Mouse (Mus musculus) layer of hippocampus, postnatal 10 days (tissue): ENCODE data around the gene Akr1c14. TPM values are rescaled to one million over a fixed set of nuclear protein-coding genes. Genes with fewer than 3 reads are reported as not detected.
A peak's percentile ranks its signal among the peaks of the same experiment; 100 is the strongest.
"Not testable (repeated sequence)": the region's sequence is repeated elsewhere in the genome, so short reads cannot be mapped to it uniquely, and the experiment has no call there.

Experiments used
- DNase-seq, 2 experiments: peaks; one replicate each; pipeline ENCODE4 v3.0.0; 2021; ENCODE audit warnings: low spot score in 2 of 2
- long read RNA-seq: library from polyadenylated mRNA; stranded (forward); transcript quantifications from one replicate; pipeline ENCODE4 v2.0.0, GENCODE M21; 2023
- total RNA-seq, 2 experiments: library from RNA; stranded (reverse); gene quantifications; 2 replicates each; pipeline ENCODE4 v1.2.3; 2021

Gene Akr1c14
- 1 to 10 TPM; 1.5 to 2.5 TPM for total RNA-seq
- long read RNA-seq, partial matches to known transcripts = 0 of 3 reads
- long read RNA-seq, other reads (novel, unspliced or antisense) = 0 of 3 reads

- no peak for DNase-seq
Measured at GRCm38 (mm10) chr13:4048719-4049118, at the start of gene Akr1c14. Gene Akr1c14, plus strand, starts transcription at chr13:4049011.

- peak; percentile 82 to 83 for DNase-seq
Measured at GRCm38 (mm10) chr13:4001687-4002086, 47.1 kb upstream of the Akr1c14 start.

- no peak for DNase-seq
Measured at GRCm38 (mm10) chr13:4010784-4011183, 38.0 kb upstream of the Akr1c14 start.

DNA sequence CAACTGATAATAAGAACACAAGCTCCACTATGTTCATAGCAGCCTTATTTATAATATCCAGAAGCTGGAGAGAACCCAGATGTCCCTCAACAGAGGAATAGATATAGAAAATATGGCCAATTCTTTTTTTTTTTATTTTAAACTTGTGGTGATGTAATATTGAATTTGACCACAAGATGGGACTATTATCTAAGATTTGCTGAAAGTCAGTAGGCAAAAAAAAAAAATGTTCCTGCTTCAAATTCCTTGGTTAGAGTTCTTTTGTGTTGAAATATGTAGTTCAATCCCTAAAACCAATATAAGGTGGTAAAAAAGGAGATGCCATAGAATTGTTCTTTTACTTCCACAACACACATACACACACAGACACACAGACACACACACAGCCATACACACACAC is 35.0 kb upstream of the Akr1c14 start:
- no peak for DNase-seq

GRCm38 (mm10) chr13:4029897-4030296 is 18.9 kb upstream of the Akr1c14 start:
- DNase-seq = no peak

- DNase-seq = no peak
Measured at GRCm38 (mm10) chr13:4032512-4032911, 16.3 kb upstream of the Akr1c14 start.

- no peak for DNase-seq
Measured at GRCm38 (mm10) chr13:4035052-4035451, 13.8 kb upstream of the Akr1c14 start.

- DNase-seq = no peak
Measured at GRCm38 (mm10) chr13:4046113-4046512, 2.7 kb upstream of the Akr1c14 start.

GRCm38 (mm10) chr13:4046841-4047240 is 2.0 kb upstream of the Akr1c14 start:
- DNase-seq = no peak

DNA sequence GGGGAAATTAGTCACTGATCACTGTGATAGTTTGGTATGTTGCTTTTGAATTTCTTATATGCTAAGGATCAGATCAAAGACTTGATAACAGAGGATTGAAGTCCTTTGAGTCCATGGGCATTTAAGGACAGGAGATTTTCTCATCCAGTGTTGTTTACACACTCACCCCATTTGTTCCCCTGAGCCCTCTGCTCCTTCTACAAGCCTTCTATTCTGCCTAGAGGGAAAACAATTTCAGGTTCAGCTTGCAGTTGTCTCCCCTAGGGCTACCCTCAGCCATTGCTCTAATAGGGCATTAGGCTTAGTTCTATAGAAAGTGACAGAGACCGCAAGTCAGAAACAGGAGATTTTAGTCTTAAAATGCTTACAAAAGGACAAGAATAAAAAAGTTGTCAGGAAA is 585 bp upstream of the Akr1c14 start:
- DNase-seq = no peak

DNA sequence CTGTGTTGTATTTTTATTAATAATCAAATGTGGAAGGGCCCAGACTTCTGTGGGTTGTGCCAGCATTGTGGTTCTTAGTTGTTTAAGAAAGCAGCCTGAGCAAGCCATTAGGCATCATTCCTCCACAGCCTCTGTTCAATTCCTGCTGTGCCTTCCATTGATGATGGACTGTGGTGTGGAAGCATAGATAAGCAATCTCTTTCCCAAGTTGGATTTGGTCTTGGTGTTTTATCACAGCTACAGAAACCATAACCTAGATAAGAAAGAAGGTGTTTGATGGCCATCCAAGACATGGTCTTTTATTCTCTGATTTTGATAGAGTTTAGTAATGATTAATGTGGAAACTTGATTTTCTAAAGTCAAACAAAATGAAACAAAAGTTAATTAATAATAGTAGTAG is 844 bp downstream of the Akr1c14 start:
- no peak for DNase-seq

- DNase-seq = no peak
Measured at GRCm38 (mm10) chr13:4055450-4055849, 6.6 kb downstream of the Akr1c14 start.

DNA sequence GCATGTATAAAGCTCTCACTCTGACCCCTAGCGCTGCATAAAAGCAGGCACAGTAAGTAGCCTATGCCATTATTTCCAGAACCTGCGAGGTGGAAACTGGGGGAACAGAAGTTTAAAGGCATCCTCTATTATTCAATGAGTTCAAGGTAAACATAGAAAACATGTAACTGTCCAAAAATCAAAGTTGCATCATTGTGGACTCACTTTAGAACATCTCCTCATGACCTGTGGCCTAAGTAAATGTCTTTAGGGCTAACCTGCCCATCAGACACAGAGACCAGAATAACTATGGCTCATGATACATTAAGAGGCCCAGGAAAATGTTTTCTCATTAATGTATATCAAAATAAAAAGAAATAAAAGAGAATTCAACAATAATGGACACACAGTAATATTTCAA is 7.4 kb downstream of the Akr1c14 start:
- DNase-seq = no peak

GRCm38 (mm10) chr13:4058239-4058638 is 9.4 kb downstream of the Akr1c14 start:
- not testable (repeated sequence) for DNase-seq

- no peak for DNase-seq
Measured at GRCm38 (mm10) chr13:4059363-4059762, 10.6 kb downstream of the Akr1c14 start.

DNA sequence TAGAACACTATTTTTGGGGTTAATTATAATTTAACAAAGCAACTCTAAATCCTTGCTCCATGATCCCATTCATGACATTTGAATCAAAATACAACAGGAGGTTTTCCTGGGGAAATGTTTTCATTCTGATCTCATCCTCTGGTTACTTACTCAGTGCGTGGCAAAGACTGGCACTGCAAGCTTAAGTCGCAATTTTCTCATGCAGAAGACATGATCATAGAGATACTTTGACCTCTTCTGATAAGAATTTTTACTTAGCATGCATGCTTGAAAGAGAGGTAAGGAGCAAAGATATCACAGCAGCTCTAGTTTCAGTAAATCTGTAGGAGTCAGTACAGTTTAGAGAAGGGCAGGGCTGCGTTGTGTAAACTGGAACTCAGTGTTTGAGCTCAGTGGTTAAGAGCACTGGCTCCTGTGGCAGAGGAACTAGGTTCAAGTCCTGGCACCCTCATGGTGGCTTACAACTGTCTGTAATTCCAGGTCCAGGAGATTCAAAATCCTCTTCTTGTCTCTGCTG is 11.5 kb downstream of the Akr1c14 start:
- DNase-seq = no peak

DNA sequence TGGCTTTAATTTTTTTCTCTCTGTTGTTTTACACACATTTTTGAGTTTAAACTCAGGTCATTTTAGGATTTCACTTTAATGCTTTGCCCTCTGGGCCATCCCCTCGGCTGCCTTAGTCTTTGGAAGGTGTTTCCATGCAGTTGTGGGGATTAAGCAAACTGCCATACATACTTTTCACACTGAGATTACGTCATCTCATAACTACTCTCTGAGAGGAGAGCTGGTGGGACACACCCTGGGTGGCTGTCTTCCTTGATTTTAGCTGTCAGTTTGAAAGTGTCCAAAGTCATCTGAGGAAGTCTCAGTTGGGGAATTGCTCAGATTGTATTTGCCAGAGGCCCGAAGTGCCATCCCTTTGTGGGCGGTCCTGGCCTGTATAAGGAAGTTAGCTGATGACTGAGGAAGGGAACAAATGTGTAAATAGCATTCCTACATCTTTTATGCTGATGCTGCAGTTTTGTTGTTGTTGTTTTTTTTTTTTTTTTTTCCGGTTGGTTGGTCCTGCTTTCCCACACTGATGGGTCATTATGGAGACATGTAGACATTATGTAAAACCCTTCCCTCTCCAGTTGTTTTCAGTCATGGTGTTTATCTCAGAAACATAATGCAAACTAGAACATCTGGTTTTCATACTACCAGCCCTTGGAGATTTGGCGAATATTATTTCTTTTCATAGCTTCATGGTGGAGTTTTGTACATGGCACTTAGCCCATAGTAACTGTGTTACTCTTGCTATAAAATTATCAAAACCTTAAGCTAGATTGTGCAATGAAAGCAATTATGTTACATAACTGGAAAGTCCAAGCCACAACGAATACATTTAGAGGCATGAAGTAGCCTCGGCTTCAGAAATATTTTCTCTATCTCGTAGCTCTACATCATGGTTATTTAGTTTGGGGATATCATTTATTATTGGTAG is 28.0 kb downstream of the Akr1c14 start:
- no peak for DNase-seq

DNA sequence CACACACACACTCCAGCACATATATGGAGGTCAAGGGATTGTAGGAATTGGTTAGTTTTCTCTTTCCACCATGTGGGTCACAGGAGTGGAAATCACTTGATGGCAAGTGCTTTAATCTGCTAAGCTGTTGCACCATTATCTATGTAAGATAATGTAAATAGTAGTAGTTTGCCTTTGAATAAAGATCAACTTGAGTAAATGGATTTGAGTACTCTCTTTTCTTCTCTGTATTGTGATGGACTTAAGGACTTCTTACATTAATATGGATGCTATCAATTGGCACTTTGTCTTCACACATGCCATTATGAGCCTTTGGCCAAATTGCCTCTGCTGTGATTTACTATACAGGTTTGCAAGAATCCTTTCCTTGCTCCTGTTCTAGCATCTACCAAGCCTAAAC is 31.1 kb downstream of the Akr1c14 start:
- no peak for DNase-seq

DNA sequence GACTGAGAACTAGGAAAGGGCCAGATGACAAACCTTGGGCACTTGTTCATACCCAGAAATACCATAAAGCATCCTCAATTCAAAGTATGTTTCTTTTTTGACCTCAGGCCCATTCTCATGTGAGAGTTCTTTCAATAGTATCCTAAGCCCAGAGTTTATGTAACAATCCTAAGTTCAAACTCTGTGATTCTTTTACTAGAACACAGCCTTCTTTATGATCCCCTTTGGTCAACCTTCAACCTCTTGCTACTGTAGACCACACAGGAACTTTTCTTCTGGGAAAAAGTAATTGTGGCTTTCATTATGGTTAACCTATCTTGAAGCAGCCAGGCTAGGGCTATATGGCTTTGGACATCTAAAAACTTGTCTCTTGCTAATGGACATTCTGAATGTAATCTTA is 52.9 kb downstream of the Akr1c14 start:
- no peak for DNase-seq

DNA sequence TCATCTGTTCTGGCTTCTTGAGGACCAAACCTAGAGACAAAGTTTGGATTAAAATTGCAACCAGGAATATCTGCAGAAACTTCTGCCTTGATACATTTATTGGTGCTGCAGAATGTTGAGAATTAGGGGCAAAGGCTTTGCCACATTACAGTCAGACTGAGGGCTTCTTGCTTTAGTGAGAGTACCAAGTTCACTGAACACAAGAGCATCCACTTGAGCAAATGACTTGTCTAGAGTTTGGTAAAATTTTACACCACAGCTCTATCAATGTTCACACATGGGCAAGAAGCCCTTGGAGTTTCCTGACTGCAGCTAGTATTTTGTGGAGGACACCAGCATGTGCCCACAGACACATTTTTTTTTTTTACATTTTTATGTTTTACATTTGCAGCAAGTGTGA is 53.9 kb downstream of the Akr1c14 start:
- DNase-seq = no peak

- DNase-seq = peak; percentile 24 to 62
Measured at GRCm38 (mm10) chr13:4110281-4111188, 61.7 kb downstream of the Akr1c14 start.
